Mouse (Mus musculus): ENCODE data around the gene Tyw1. TPM values are rescaled to one million over a fixed set of nuclear protein-coding genes. Genes with fewer than 3 reads are reported as not detected.

Tyw1 gene
- polyA plus RNA-seq, 1 experiment from 2014 or later: 25.4 TPM

DNA sequence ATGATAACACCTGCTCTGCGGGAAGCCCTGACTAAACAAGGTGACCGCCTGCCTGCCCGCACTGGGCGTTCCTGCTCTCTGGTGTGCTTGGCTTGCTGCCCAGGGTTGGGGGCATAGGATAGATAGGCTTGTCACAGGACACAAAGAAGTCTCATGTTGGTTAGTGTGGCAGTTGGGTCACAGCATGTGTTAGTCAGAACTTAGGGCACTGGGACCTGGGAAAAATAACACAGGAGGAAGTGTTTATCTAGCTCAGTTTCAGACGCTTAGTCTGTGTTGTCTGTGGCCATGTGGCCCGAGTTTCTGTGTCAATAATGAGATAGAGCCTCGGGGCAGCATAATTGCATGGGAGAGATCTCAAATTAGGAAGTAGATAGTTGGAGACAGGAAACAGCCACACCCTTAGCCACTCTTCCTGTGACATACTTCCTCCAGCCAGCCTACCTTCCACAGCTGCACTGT, 22.6 kb downstream of the Tyw1 start:
- H3K9me3 ChIP-seq (ENCODE audit: control insufficient read depth, low read length): no peaks in the 10 kb centered on the region
- H3K9ac ChIP-seq (replicated peaks; ENCODE audit: low read depth, low read length): no peak overlapping the region
- H3K27me3 ChIP-seq (replicated peaks; ENCODE audit: control insufficient read depth, insufficient read depth, low read length): no peaks in the 10 kb centered on the region
- no peaks in the 10 kb centered on the region for H3K4me1 ChIP-seq (replicated peaks; ENCODE audit: control insufficient read depth, insufficient read depth, low read length)
- no peak overlapping the region for H3K27ac ChIP-seq (ENCODE audit: low read length)
- H3K4me2 ChIP-seq (ENCODE audit: low read length): no peak overlapping the region
- H3K4me3 ChIP-seq (replicated peaks; ENCODE audit: low read length): no peak overlapping the region
- 81% methylated on average over 7 of the region's 7 CpGs for WGBS
- peaks cover 16% of the 10 kb centered on the region for H3K36me3 ChIP-seq (ENCODE audit: control insufficient read depth, insufficient read depth)
- no peak for ATAC-seq

DNA sequence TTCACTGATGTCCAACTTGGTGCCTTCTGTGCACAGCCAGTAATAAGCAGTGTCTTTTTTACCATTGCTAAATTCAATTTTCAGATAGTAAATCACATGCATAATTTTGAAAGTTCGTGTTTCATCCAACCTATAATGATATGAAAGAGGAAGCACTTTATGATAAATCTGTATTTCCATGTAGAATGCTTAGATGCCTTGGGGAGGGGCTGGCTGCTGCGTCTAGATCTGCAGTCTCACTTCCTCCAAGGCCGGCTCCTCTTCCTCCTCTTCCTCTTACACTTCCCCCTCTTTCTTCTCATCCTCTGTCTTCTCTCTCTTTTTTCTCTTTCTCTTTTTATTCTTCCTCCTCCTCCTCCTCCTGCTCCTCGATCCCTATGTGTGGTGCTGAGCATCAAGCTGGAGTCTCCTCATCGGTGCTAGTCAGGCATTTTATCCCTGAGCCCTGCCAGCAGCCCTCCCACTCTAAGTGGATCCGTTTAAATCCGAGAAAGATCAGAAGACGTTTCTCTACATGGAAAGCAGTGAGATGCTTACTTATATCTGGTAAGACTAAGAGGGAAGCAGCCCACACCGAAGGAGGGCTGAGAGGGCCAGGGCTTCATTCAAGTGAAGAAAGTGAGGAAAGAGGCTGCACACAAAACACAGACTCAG, 27.8 kb downstream of the Tyw1 start:
- Histone ChIP-seq H3K27ac (ENCODE audit: low read length) (no peak overlapping the region), H3K4me1 (replicated peaks; ENCODE audit: control insufficient read depth, insufficient read depth, low read length) (no peaks in the 10 kb centered on the region), H3K9ac (replicated peaks; ENCODE audit: low read depth, low read length) (no peak overlapping the region), H3K4me2 (ENCODE audit: low read length) (no peak overlapping the region), H3K9me3 (ENCODE audit: control insufficient read depth, low read length) (peaks cover 4% of the 10 kb centered on the region; the same call in 1 of the 2 replicates), H3K27me3 (replicated peaks; ENCODE audit: control insufficient read depth, insufficient read depth, low read length) (no peaks in the 10 kb centered on the region), H3K4me3 (replicated peaks; ENCODE audit: low read length) (no peak overlapping the region), H3K36me3 (ENCODE audit: control insufficient read depth, insufficient read depth) (peaks cover 22% of the 10 kb centered on the region)
- 96% methylated on average over 9 of the region's 9 CpGs for WGBS
- ATAC-seq: no peak

DNA sequence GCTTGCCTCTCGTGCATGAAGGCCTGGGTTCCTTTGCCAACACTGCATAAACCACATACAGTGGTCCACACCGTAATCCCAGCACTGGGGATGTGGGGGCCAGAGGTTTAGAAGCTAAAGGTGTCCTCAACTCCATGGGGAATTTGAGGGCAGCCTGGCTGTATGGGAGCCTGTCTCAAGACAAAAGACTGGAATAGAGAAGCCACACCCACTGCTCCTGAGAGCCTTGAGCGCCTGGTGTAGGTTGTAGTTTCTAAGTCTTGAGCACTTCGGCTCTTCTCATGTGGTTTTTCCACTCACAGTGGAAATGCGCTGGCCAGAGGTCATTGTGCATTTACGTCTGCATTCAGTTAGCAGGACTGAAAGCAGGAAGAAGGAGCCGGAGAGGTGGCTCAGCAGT, 32.7 kb downstream of the Tyw1 start:
- 90% methylated on average over 7 of the region's 7 CpGs for WGBS
- H3K27me3 ChIP-seq (replicated peaks; ENCODE audit: control insufficient read depth, insufficient read depth, low read length): no peaks in the 10 kb centered on the region
- H3K4me1 ChIP-seq (replicated peaks; ENCODE audit: control insufficient read depth, insufficient read depth, low read length): peaks cover 5% of the 10 kb centered on the region
- no peak overlapping the region for H3K4me2 ChIP-seq (ENCODE audit: low read length)
- H3K36me3 ChIP-seq (ENCODE audit: control insufficient read depth, insufficient read depth): peaks cover 13% of the 10 kb centered on the region
- no peak for ATAC-seq
- no peak overlapping the region for H3K9ac ChIP-seq (replicated peaks; ENCODE audit: low read depth, low read length)
- peaks cover 4% of the 10 kb centered on the region; the same call in 1 of the 2 replicates for H3K9me3 ChIP-seq (ENCODE audit: control insufficient read depth, low read length)
- no peak overlapping the region for H3K27ac ChIP-seq (ENCODE audit: low read length)
- H3K4me3 ChIP-seq (replicated peaks; ENCODE audit: low read length): no peak overlapping the region

DNA sequence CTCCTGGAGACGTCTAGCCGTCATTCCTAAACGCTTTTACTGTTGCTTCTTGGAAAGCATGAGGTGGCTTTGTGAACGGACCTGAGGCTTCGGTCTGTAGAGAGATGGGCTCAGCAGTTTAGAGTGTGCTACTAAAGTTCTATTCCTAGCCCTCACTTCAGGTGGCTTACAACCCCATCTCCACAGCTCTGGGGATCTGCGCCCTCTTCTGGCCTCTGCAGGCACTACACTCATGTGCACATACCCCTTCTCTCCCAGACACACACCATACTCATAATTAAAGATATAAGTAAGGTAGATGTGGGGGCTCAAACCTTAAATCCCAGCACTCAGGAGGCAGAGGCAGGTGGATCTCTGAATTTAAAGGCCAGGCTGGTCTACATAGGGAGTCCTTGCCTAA, 34.8 kb downstream of the Tyw1 start:
- peaks cover 20% of the 10 kb centered on the region for H3K4me1 ChIP-seq (replicated peaks; ENCODE audit: control insufficient read depth, insufficient read depth, low read length)
- no peaks in the 10 kb centered on the region for H3K9me3 ChIP-seq (ENCODE audit: control insufficient read depth, low read length)
- H3K9ac ChIP-seq (replicated peaks; ENCODE audit: low read depth, low read length): no peak overlapping the region
- WGBS: 96% methylated on average over 6 of the region's 6 CpGs
- no peak overlapping the region for H3K4me3 ChIP-seq (replicated peaks; ENCODE audit: low read length)
- H3K27me3 ChIP-seq (replicated peaks; ENCODE audit: control insufficient read depth, insufficient read depth, low read length): no peaks in the 10 kb centered on the region
- ATAC-seq: no peak
- no peak overlapping the region for H3K27ac ChIP-seq (ENCODE audit: low read length)
- no peak overlapping the region for H3K4me2 ChIP-seq (ENCODE audit: low read length)
- 0 out of 2 replicates have a peak, but pooled peaks cover 3% of the 10 kb centered on the region for H3K36me3 ChIP-seq (ENCODE audit: control insufficient read depth, insufficient read depth)

DNA sequence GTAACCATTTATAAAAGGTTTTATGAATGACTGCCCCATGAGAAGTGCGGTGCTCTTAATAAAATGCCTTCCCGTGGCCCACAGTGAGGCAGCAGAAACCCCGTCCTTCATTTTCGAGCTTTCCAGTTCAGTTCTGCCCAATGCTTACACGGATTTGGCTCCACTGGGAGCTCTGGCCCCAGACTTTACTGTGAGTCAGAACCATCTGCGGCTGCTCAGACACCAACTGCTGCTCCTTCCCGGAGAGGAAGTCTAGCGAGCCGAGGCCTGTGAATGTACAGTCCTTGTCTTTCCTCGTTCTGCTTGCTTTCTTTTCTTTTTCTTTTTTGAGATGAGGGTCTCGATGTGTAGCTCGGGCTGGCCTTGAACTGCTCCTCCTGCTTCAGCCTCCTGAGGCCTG, 35.4 kb downstream of the Tyw1 start:
- 78% methylated on average over 12 of the region's 12 CpGs for WGBS

DNA sequence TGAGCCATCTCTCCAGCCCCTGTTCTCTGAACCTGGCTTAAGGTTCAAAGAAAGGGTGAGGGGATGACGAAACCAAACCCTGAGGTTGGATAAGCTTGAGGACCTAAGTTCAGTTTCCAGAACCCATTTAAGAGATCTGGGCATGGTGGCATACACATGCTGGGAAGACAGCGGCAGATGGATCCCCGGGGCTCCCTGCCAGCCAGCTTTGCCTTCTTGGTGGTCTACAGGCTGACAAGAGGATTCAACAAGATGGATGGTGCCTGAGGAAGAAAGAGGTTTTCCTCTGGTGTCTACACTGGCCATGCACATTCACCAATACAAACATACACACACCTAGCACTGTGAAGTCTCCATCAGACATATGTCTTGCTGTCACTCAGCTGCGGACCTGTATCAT, 37.6 kb downstream of the Tyw1 start:
- peak overlapping the region; percentile 12; the same call in 1 of the 2 replicates for H3K27ac ChIP-seq (ENCODE audit: low read length)
- peaks cover 21% of the 10 kb centered on the region for H3K4me1 ChIP-seq (replicated peaks; ENCODE audit: control insufficient read depth, insufficient read depth, low read length)
- H3K9me3 ChIP-seq (ENCODE audit: control insufficient read depth, low read length): no peaks in the 10 kb centered on the region
- peaks cover 7% of the 10 kb centered on the region; the same call in 1 of the 2 replicates for H3K36me3 ChIP-seq (ENCODE audit: control insufficient read depth, insufficient read depth)
- H3K27me3 ChIP-seq (replicated peaks; ENCODE audit: control insufficient read depth, insufficient read depth, low read length): no peaks in the 10 kb centered on the region
- no peak for ATAC-seq
- H3K4me3 ChIP-seq (replicated peaks; ENCODE audit: low read length): no peak overlapping the region
- 82% methylated on average over 4 of the region's 4 CpGs for WGBS
- no peak overlapping the region for H3K9ac ChIP-seq (replicated peaks; ENCODE audit: low read depth, low read length)
- no peak overlapping the region for H3K4me2 ChIP-seq (ENCODE audit: low read length)

More for the DNA sequence above, 35.4 kb downstream of the Tyw1 start:
- peak overlapping the region; percentile 78 for H3K27ac ChIP-seq (ENCODE audit: low read length)
- no peak overlapping the region for H3K4me3 ChIP-seq (replicated peaks; ENCODE audit: low read length)
- H3K27me3 ChIP-seq (replicated peaks; ENCODE audit: control insufficient read depth, insufficient read depth, low read length): no peaks in the 10 kb centered on the region
- 0 out of 2 replicates have a peak, but pooled peaks cover 3% of the 10 kb centered on the region for H3K36me3 ChIP-seq (ENCODE audit: control insufficient read depth, insufficient read depth)
- peaks cover 21% of the 10 kb centered on the region for H3K4me1 ChIP-seq (replicated peaks; ENCODE audit: control insufficient read depth, insufficient read depth, low read length)
- ATAC-seq: no peak
- H3K4me2 ChIP-seq (ENCODE audit: low read length): no peak overlapping the region
- H3K9ac ChIP-seq (replicated peaks; ENCODE audit: low read depth, low read length): no peak overlapping the region
- H3K9me3 ChIP-seq (ENCODE audit: control insufficient read depth, low read length): no peaks in the 10 kb centered on the region

DNA sequence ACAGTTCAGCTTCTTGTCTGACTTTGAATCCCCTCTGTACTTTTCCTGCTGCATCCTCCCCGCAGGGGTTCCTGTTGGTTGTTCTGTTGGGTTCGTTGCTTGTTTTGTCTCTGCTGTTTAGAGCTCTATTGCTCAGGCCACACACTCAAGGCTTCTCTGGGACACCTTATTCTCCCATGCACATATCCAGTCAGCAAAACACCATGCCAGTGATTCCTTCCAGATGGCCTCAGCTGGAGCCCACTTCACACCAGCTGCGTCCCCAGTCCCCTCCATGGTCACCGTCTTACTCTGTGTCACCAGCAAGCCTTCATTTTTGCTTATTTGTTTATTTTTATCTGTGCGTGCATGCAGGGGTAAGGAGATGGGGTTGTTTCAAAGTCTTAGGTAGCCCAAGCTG, 38.5 kb downstream of the Tyw1 start:
- H3K9ac ChIP-seq (replicated peaks; ENCODE audit: low read depth, low read length): no peak overlapping the region
- peaks cover 21% of the 10 kb centered on the region for H3K4me1 ChIP-seq (replicated peaks; ENCODE audit: control insufficient read depth, insufficient read depth, low read length)
- ATAC-seq: no peak
- no peaks in the 10 kb centered on the region for H3K9me3 ChIP-seq (ENCODE audit: control insufficient read depth, low read length)
- H3K36me3 ChIP-seq (ENCODE audit: control insufficient read depth, insufficient read depth): peaks cover 7% of the 10 kb centered on the region; the same call in 1 of the 2 replicates
- H3K27me3 ChIP-seq (replicated peaks; ENCODE audit: control insufficient read depth, insufficient read depth, low read length): no peaks in the 10 kb centered on the region
- 79% methylated on average over 5 of the region's 5 CpGs for whole genome bisulfite sequencing
- peak overlapping the region; percentile 77 for H3K27ac ChIP-seq (ENCODE audit: low read length)
- no peak overlapping the region for H3K4me2 ChIP-seq (ENCODE audit: low read length)
- H3K4me3 ChIP-seq (replicated peaks; ENCODE audit: low read length): no peak overlapping the region

DNA sequence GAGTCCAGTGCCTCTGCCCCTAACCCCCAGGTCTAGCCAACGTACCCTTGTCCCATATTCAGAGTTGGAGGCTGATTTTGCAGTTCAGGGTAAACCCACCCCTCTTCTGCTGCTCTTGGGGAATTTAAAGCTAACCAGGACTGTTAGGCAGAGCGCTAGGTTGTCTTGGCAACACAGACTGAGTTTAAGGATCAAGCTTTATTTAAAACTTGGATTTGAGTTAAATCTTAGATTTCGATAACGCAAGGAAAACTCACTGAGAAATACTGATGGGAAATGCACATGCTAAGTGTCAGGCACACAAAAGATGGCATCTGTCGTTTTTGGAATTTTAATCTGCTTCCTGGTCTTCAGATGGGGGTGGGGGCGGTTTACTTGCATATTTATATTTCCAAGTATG, 39.2 kb downstream of the Tyw1 start:
- Histone ChIP-seq H3K27ac (ENCODE audit: low read length) (peak overlapping the region; percentile 77), H3K36me3 (ENCODE audit: control insufficient read depth, insufficient read depth) (peaks cover 7% of the 10 kb centered on the region; the same call in 1 of the 2 replicates), H3K9ac (replicated peaks; ENCODE audit: low read depth, low read length) (no peak overlapping the region), H3K9me3 (ENCODE audit: control insufficient read depth, low read length) (no peaks in the 10 kb centered on the region), H3K4me2 (ENCODE audit: low read length) (no peak overlapping the region), H3K4me1 (replicated peaks; ENCODE audit: control insufficient read depth, insufficient read depth, low read length) (peaks cover 21% of the 10 kb centered on the region), H3K4me3 (replicated peaks; ENCODE audit: low read length) (no peak overlapping the region), H3K27me3 (replicated peaks; ENCODE audit: control insufficient read depth, insufficient read depth, low read length) (no peaks in the 10 kb centered on the region)
- peak; percentile 66 for ATAC-seq
- WGBS: 64% methylated on average over 6 of the region's 6 CpGs

DNA sequence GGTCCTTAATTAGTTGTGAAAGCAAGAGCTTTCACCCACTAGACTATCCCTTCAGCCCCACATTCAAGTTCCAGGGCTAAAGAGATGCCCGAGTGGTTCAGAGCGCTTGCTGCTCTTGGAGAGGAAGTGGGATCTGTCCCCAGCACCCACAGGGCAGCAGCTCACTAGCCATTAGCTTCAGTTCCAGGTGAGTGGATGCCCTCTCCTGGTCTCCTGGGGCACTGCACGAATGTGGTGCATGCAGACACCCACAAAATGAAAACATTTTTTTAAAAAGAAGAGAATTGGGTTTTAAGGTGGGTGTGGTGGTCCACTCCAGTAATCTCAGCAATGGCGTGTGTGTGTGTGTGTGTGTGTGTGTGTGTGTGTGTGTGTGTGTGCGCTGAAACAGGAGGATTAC, 40.7 kb downstream of the Tyw1 start:
- WGBS: 80% methylated on average over 5 of the region's 5 CpGs
- no peak for ATAC-seq
- Histone ChIP-seq H3K27me3 (replicated peaks; ENCODE audit: control insufficient read depth, insufficient read depth, low read length) (no peaks in the 10 kb centered on the region), H3K36me3 (ENCODE audit: control insufficient read depth, insufficient read depth) (peaks cover 4% of the 10 kb centered on the region; the same call in 1 of the 2 replicates), H3K4me1 (replicated peaks; ENCODE audit: control insufficient read depth, insufficient read depth, low read length) (peaks cover 21% of the 10 kb centered on the region), H3K4me2 (ENCODE audit: low read length) (no peak overlapping the region), H3K4me3 (replicated peaks; ENCODE audit: low read length) (no peak overlapping the region), H3K9me3 (ENCODE audit: control insufficient read depth, low read length) (no peaks in the 10 kb centered on the region), H3K27ac (ENCODE audit: low read length) (no peak overlapping the region), H3K9ac (replicated peaks; ENCODE audit: low read depth, low read length) (no peak overlapping the region)

Data from forebrain, embryonic 16.5 days (tissue).